Mouse (Mus musculus) right cerebral cortex, postnatal 36 days (tissue): ENCODE results near the gene Sox15.
"Not testable (repeated sequence)": the region's sequence is repeated elsewhere in the genome, so short reads cannot be mapped to it uniquely, and the experiment has no call there.

ENCODE experiments used
- DNase-seq, 2 experiments: peaks; one replicate each; pipeline ENCODE4 v3.0.0; 2022; ENCODE audit warnings: low spot score in 2 of 2, mixed read lengths in 1 of 2

Sox15 gene

DNA sequence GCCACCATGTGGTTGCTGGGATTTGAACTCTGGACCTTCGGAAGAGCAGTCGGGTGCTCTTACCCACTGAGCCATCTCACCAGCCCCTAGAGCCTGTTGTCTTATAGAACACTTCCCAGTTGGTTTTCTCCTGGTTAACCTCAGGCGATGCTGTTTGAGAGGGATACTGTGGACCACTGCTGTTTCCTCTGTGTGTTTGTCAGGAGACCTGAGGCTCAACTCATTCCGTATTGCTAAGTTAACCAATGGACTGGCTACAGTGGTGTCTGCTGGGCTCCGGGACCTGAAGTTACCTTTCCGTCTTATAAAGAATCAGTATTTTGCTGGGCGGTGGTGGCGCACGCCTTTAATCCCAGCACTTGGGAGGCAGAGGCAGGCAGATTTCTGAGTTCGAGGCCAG is 47.8 kb downstream of the Sox15 start:
- not testable (repeated sequence) for DNase-seq

GRCm38 (mm10) chr11:69703381-69703780 is 48.3 kb downstream of the Sox15 start:
- not testable (repeated sequence) for DNase-seq

GRCm38 (mm10) chr11:69703814-69704612 is 48.9 kb downstream of the Sox15 start:
- no peak for DNase-seq

DNA sequence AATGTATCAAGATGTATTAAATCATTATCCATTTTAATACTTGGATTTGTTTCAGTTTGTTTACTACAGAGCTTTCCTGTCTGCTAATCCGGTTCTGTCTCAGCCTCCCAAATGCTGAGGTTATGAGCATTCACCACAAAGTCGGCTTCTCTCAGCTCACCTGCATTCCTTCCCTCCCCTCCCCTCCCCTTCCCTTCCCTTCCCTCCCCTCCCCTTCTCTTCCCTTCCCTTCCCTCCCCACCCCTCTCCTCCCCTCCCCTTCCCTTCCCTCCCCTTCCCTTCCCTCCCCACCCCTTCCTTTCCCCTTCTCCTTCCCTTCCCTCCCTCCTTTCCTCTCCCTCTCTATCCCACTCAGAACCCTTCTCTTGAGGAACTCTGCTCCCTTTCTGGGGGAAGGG is 49.5 kb downstream of the Sox15 start:
- no peak for DNase-seq
